24 mouse cellular contexts compared by ENCODE assay signal in genomic region chr9:124143678-124144077, GRCm38 (mm10). TPM values are rescaled to one million over a fixed set of nuclear protein-coding genes. Genes with fewer than 3 reads are reported as not detected.
A peak's percentile ranks its signal among the peaks of the same experiment; 100 is the strongest.
DNase-seq lines count a peak whose midpoint lies in the region; ATAC-seq and TF ChIP-seq lines count a peak whose summit lies in the region.
"Had no signal": no experiment of that assay in that cellular context is flagged by ENCODE, and none has a peak within 500 bp of the region (broad histone marks: within the 10 kb centered on the region; RNA-seq: fewer than 3 reads in every experiment).

No protein-coding gene starts in this region.

- H3K4me2 ChIP-seq in liver, postnatal 0 days (ENCODE audit: low read depth, low read length) = no peak overlapping the region
- peak overlapping the region; percentile 44; the same call in 1 of the 2 replicates for H3K4me2 ChIP-seq in CH12.LX (ENCODE audit: insufficient read depth, low read depth, poor library complexity, severe bottlenecking)
- H3K4me2 ChIP-seq: forebrain, embryonic 13.5 days; heart, embryonic 12.5 days; liver, embryonic 11.5 days; midbrain, embryonic 11.5 days had no signal

- DNase-seq in liver, postnatal 0 days = no peak
- DNase-seq in liver = no peak
- peak; percentile 78 for DNase-seq in CH12.LX (ENCODE audit: extremely low read depth)
- DNase-seq in heart, adult 8-10 months (ENCODE audit: low spot score) = no peak
- DNase-seq in midbrain, embryonic 10.5 days (ENCODE audit: low spot score) = no peak
- DNase-seq in testis, postnatal 14 days (ENCODE audit: low spot score) = no peak
- DNase-seq: adrenal gland, postnatal 36 days; cerebellum, adult 11 months; cerebellum, postnatal 10 days; gastrocnemius, adult 2 months; heart, postnatal 10 days; lung, adult 2 months; lung, postnatal 14 days; retina, postnatal 1 day; right cerebral cortex, postnatal 25 days had no signal

- no peak; the same call in 1 of the 2 replicates for TF ChIP-seq RAD21 in CH12.LX (IDR thresholded peaks at IDR 0.05; ENCODE audit: low read depth, low read length)

- 38% methylated on average over 1 of the region's 1 CpGs for WGBS in liver, postnatal 0 days (ENCODE audit: insufficient replicate concordance)
- 85% methylated on average over 1 of the region's 1 CpGs for WGBS in midbrain, embryonic 10.5 days

- H3K4me3 ChIP-seq in liver, postnatal 0 days (ENCODE audit: low read depth, low read length) = no peak overlapping the region
- H3K4me3 ChIP-seq in CH12.LX (replicated peaks in 1 of 3; ENCODE audit: low read depth in 2 of 3, low read length in 2 of 3, poor library complexity in 1 of 3) = no peak overlapping the region
- H3K4me3 ChIP-seq in midbrain, embryonic 10.5 days = no peak overlapping the region
- H3K4me3 ChIP-seq: forebrain, embryonic 13.5 days; gastrocnemius, adult 2 months; heart, embryonic 12.5 days; limb, embryonic 10.5 days had no signal

- peak overlapping the region; percentile 39; the same call in 1 of the 2 replicates for H3K27ac ChIP-seq in liver, postnatal 0 days (ENCODE audit: low read depth)
- peak overlapping the region; percentile 45; the same call in 1 of the 2 replicates for H3K27ac ChIP-seq in CH12.LX (ENCODE audit: insufficient read depth, low read depth)
- no peak overlapping the region for H3K27ac ChIP-seq in midbrain, embryonic 10.5 days (replicated peaks)
- H3K27ac ChIP-seq: forebrain, embryonic 13.5 days; gastrocnemius, adult 2 months; limb, embryonic 10.5 days had no signal

- no peak for TF ChIP-seq POLR2A in CH12.LX (IDR thresholded peaks at IDR 0.05; ENCODE audit: low read depth, low read length)

- in situ Hi-C loops in CH12.LX (cut with MboI; ENCODE audit: low pct_ligation_motif_present, low pct_unique_long_range_greater_than_20kb, low sequenced_read_pairs) = no loop called here

- H3K79me2 ChIP-seq in CH12.LX (replicated peaks; ENCODE audit: control insufficient read depth, extremely low read depth, insufficient read depth, poor library complexity, severe bottlenecking) = no peaks in the 10 kb centered on the region

- no peaks in the 10 kb centered on the region for H3K9me3 ChIP-seq in liver, postnatal 0 days (ENCODE audit: low read length)
- H3K9me3 ChIP-seq in CH12.LX (replicated peaks; ENCODE audit: low read length) = no peaks in the 10 kb centered on the region
- no peaks in the 10 kb centered on the region for H3K9me3 ChIP-seq in midbrain, embryonic 10.5 days (replicated peaks)
- H3K9me3 ChIP-seq: forebrain, embryonic 13.5 days; heart, embryonic 12.5 days; limb, embryonic 10.5 days had no signal

- H3K27me3 ChIP-seq in liver, postnatal 0 days (ENCODE audit: insufficient read depth, low read length) = no peaks in the 10 kb centered on the region
- no peaks in the 10 kb centered on the region for H3K27me3 ChIP-seq in CH12.LX (replicated peaks)
- H3K27me3 ChIP-seq in midbrain, embryonic 10.5 days (ENCODE audit: low read depth, poor library complexity, severe bottlenecking) = no peaks in the 10 kb centered on the region
- H3K27me3 ChIP-seq: forebrain, embryonic 13.5 days; heart, embryonic 12.5 days; Patski had no signal

- H3K36me3 ChIP-seq in liver, postnatal 0 days (replicated peaks; ENCODE audit: insufficient read depth, low read length) = no peaks in the 10 kb centered on the region
- H3K36me3 ChIP-seq in CH12.LX (replicated peaks in 1 of 2; ENCODE audit: control insufficient read depth in 1 of 2, insufficient read depth in 1 of 2, low read length in 1 of 2) = no peaks in the 10 kb centered on the region
- no peaks in the 10 kb centered on the region for H3K36me3 ChIP-seq in midbrain, embryonic 10.5 days
- H3K36me3 ChIP-seq: heart, embryonic 12.5 days; limb, embryonic 10.5 days had no signal

- dilution Hi-C loops in CH12.LX (cut with MboI; ENCODE audit: extremely low pct_ligation_motif_present, extremely low pct_unique_long_range_greater_than_20kb, low sequenced_read_pairs) = no loop called here

- 0 out of 2 replicates have a peak, but pooled peaks have one; percentile 29 for ATAC-seq in liver, postnatal 0 days
- ATAC-seq in hematopoietic stem cell, adult 5-6 weeks (replicated peaks in 1 of 2; ENCODE audit: insufficient read depth in 1 of 2, low FRiP score in 2 of 2, low TSS enrichment in 1 of 2, low read depth in 1 of 2, poor library complexity in 2 of 2, severe bottlenecking in 2 of 2) = peak; percentile 67 to 83; a peak in 3 of 4 replicates
- ATAC-seq in neutrophil, adult 5-6 weeks (ENCODE audit: extremely low read depth, insufficient number of reproducible peaks, low FRiP score, poor library complexity, severe bottlenecking) = peak; percentile 89
- ATAC-seq: forebrain, embryonic 13.5 days; intestine, postnatal 0 days; Patski had no signal

- no peak for TF ChIP-seq EP300 in liver, postnatal 0 days (IDR thresholded peaks at IDR 0.05; ENCODE audit: low read depth)
- peak; percentile 98 for TF ChIP-seq EP300 in CH12.LX (IDR thresholded peaks at IDR 0.05; ENCODE audit: low read length)

- H3K4me1 ChIP-seq in liver, postnatal 0 days (ENCODE audit: insufficient read depth) = no peaks in the 10 kb centered on the region
- H3K4me1 ChIP-seq in CH12.LX (ENCODE audit: control insufficient read depth in 1 of 2, insufficient read depth in 2 of 2) = peaks cover 9 to 39% of the 10 kb centered on the region in 2 experiments; a peak in 3 of 4 replicates
- no peaks in the 10 kb centered on the region for H3K4me1 ChIP-seq in midbrain, embryonic 10.5 days
- H3K4me1 ChIP-seq: forebrain, embryonic 13.5 days; heart, embryonic 12.5 days; limb, embryonic 10.5 days had no signal

- no peak overlapping the region for H3K9ac ChIP-seq in liver, postnatal 0 days (replicated peaks)
- H3K9ac ChIP-seq in CH12.LX (ENCODE audit: insufficient read depth, low read depth) = no peak overlapping the region
- H3K9ac ChIP-seq: forebrain, embryonic 13.5 days; heart, embryonic 12.5 days had no signal

- TF ChIP-seq CTCF in liver, postnatal 0 days (IDR thresholded peaks at IDR 0.05; ENCODE audit: low read depth) = no peak
- no peak for TF ChIP-seq CTCF in CH12.LX (conservative IDR thresholded peaks at IDR 0.05 in 1 of 2, IDR thresholded peaks at IDR 0.05 in 1 of 2; ENCODE audit: low read depth in 2 of 2, low read length in 2 of 2)

TF ChIP-seq in CH12.LX, 34 proteins besides CTCF, POLR2A, EP300 and RAD21:
- TF ChIP-seq IRF4 (IDR thresholded peaks at IDR 0.05; ENCODE audit: low read depth, low read length) (peak; percentile 98), USF2 (conservative IDR thresholded peaks at IDR 0.05; ENCODE audit: low read depth, low read length) (no peak; the same call in 1 of the 2 replicates), MEF2A (IDR thresholded peaks at IDR 0.05; ENCODE audit: borderline replicate concordance, low read depth, low read length) (peak; percentile 68; the same call in 1 of the 2 replicates), SIN3A (IDR thresholded peaks at IDR 0.05; ENCODE audit: low read length) (no peak), MAZ (IDR thresholded peaks at IDR 0.05; ENCODE audit: low read depth, low read length) (no peak), TCF12 (IDR thresholded peaks at IDR 0.05; ENCODE audit: low read depth, low read length) (peak; percentile 34; the same call in 1 of the 2 replicates), MYC (IDR thresholded peaks at IDR 0.05; ENCODE audit: low read depth, low read length) (0 out of 2 replicates have a peak, but pooled peaks have one; percentile 46), USF1 (IDR thresholded peaks at IDR 0.05; ENCODE audit: low read depth, low read length) (0 out of 2 replicates have a peak, but pooled peaks have one; percentile 20), MAX (IDR thresholded peaks at IDR 0.05; ENCODE audit: low read length) (no peak), ZMIZ1 (IDR thresholded peaks at IDR 0.05; ENCODE audit: low read depth, low read length) (no peak), KAT2A (IDR thresholded peaks at IDR 0.05; ENCODE audit: insufficient replicate concordance, low read length) (no peak), BHLHE40 (IDR thresholded peaks at IDR 0.05; ENCODE audit: low read depth, low read length) (peak; percentile 95), CHD1 (IDR thresholded peaks at IDR 0.05; ENCODE audit: low read depth, low read length) (no peak), JUN (IDR thresholded peaks at IDR 0.05; ENCODE audit: insufficient read depth, low read depth, low read length) (peak; percentile 90), E2F4 (IDR thresholded peaks at IDR 0.05; ENCODE audit: insufficient replicate concordance, low read depth, low read length) (no peak), ETS1 (conservative IDR thresholded peaks at IDR 0.05; ENCODE audit: low read depth, low read length) (peak; percentile 74), RCOR1 (conservative IDR thresholded peaks at IDR 0.05; ENCODE audit: low read depth, low read length) (peak; percentile 74), CHD2 (IDR thresholded peaks at IDR 0.05; ENCODE audit: low read length) (peak; percentile 79), JUND (conservative IDR thresholded peaks at IDR 0.05; ENCODE audit: low read depth, low read length) (peak; percentile 98), MAFK (IDR thresholded peaks at IDR 0.05; ENCODE audit: insufficient replicate concordance, low read length) (0 out of 2 replicates have a peak, but pooled peaks have one; percentile 30)

RNA-seq across cellular contexts. Expression of gene Ccr5, which starts 22.3 kb away (rescaled TPM):
- 4.7 and 5.0 TPM in 2 replicates for polyA plus RNA-seq in liver, postnatal 0 days (2015; fragmentation: Nextera tagmentation; extraction: Ambion mirVana)
- total RNA-seq in CH12.LX (2012; rRNA removed) = 1.0 and 1.2 TPM in 2 replicates
- total RNA-seq in CH12.LX (2014; rRNA removed) = 0.54 and 0.86 TPM in 2 replicates
- 1.8 and 2.1 TPM in 2 replicates for polyA plus RNA-seq in CH12.LX (2012; ENCODE audit: insufficient read length, low read depth)
- 0.84 and 3.2 TPM in 2 replicates for total RNA-seq in hematopoietic stem cell, adult 5-6 weeks (2017)
- total RNA-seq in neutrophil, adult 5-6 weeks (2017) = 0.70 and 1.5 TPM in 2 replicates
- total RNA-seq in heart, adult 8-10 months (2022) = 1 to 10 TPM in 3 of 4 experiments, under 1 TPM in 1; 0.37 to 2.2 (median 2.0) TPM
- polyA plus RNA-seq in midbrain, embryonic 10.5 days (2016; fragmentation: Nextera tagmentation; extraction: Ambion mirVana) = 0.15 and 0.77 TPM in 2 replicates
- polyA plus RNA-seq: Patski had no signal

RNA-seq across cellular contexts. Expression of gene Ccr2, which starts 41.9 kb away (rescaled TPM):
- polyA plus RNA-seq in liver, postnatal 0 days (2015; fragmentation: Nextera tagmentation; extraction: Ambion mirVana) = 4.9 and 5.0 TPM in 2 replicates
- not detected in 2 replicates for total RNA-seq in CH12.LX (2012; rRNA removed)
- total RNA-seq in CH12.LX (2014; rRNA removed) = not detected in 2 replicates
- polyA plus RNA-seq in CH12.LX (2012; ENCODE audit: insufficient read length, low read depth) = not detected in 2 replicates
- total RNA-seq in hematopoietic stem cell, adult 5-6 weeks (2017) = 11.8 and 23.4 TPM in 2 replicates
- 62.9 and 70.1 TPM in 2 replicates for total RNA-seq in neutrophil, adult 5-6 weeks (2017)
- under 1 TPM; 0.44 to 0.98 (median 0.82) TPM for total RNA-seq in heart, adult 8-10 months (2022)
- polyA plus RNA-seq in midbrain, embryonic 10.5 days (2016; fragmentation: Nextera tagmentation; extraction: Ambion mirVana) = 0.05 and 0.27 TPM in 2 replicates
- polyA plus RNA-seq: Patski had no signal

Comparison
In these comparisons a context has a peak if more than half of its experiments do, and no peak if none do; other contexts are left out.
1. ATAC-seq: peak in every context shown above with its lines; median percentile 89 in neutrophil, adult 5-6 weeks; 75 in hematopoietic stem cell, adult 5-6 weeks; 29 in liver, postnatal 0 days.